Mouse (Mus musculus) neutrophil, adult 5-6 weeks (primary cell): ENCODE measurements around the gene Slc22a20. TPM values are rescaled to one million over a fixed set of nuclear protein-coding genes. Genes with fewer than 3 reads are reported as not detected.
A peak's percentile ranks its signal among the peaks of the same experiment; 100 is the strongest.

Source experiments
- ATAC-seq: fragments of 151-379, 151-347 bp; 2 replicates; pipeline ENCODE4 v1.8.0; 2017; ENCODE audit warnings: mild to moderate bottlenecking, moderate TSS enrichment; ENCODE audit not compliant: insufficient number of reproducible peaks, poor library complexity, low FRiP score, severe bottlenecking; ENCODE audit errors: extremely low read depth
- total RNA-seq: library from RNA; stranded (forward); fragments of 200-1000 nt; gene quantifications from 2 replicates; pipeline ENCODE4 v1.2.3, GENCODE M21; 2017

Slc22a20 gene
- total RNA-seq = 0.47 and 1.1 TPM in 2 replicates

GRCm38 (mm10) chr19:5986043-5986442, at the start of gene Slc22a20:
Slc22a20 (minus strand) TSS chr19:5986143.
- no peak for ATAC-seq

- no peak for ATAC-seq
These were observed 44.8 kb upstream of the Slc22a20 start for GRCm38 (mm10) chr19:6030520-6031280.

DNA sequence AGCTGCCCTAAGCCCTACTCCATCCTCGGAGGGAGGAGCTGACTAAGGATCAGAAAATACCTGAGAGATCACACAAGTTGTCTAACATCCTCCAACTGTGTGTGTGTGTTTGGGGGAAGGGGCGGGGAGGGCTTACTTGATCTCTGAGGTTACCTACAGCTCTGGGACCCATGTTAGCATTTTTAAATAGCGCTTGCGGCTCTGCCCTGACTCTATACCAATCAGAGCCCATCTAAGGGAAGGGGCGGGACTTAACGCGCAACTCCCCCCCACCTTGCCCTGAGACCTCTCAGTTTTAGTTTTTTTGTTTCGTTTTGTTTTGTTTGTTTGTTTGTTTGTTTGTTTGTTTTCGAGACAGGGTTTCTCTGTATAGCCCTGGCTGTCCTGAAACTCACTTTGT, 43.5 kb upstream of the Slc22a20 start:
- no peak for ATAC-seq

DNA sequence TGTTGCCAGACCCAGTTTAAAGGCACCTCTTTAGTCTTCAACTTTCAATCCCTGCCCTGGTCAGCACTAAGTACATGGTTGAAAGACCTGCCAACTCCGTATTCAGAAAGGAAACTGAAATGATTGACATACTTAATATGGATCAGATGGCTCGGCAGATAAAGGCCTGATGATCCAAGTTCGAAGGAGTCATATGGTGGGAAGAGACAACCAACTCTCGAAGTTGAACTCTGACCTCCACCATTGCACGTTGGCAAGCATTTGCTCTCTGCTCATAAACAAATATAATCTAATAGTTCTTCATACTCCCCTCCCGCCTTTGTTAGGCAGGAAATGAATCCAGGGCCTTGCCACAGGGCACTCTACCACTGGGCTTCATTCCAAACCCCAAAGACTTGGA, 43.0 kb upstream of the Slc22a20 start:
- no peak for ATAC-seq

DNA sequence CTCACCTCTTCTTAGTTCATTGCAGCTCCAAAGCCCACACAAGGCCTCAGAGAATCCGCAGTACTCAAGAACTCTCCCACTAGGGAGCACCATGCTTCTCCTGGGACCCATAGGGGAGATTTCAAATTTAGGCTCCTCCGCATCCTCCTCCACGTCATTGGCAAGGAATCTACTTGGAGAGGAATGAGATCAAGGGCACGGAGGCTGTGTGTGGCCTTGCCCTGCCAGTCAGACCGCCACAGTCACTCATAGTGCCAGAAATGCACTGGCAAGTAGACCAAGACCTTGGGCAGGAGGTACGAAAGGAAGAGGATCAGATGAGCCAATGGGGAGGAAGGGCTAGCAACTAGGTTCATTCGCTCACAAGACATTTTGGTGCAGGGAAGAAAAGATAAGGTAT, 38.0 kb upstream of the Slc22a20 start:
- no peak for ATAC-seq

- no peak for ATAC-seq
These were observed 37.1 kb upstream of the Slc22a20 start for GRCm38 (mm10) chr19:6023059-6023458.

DNA sequence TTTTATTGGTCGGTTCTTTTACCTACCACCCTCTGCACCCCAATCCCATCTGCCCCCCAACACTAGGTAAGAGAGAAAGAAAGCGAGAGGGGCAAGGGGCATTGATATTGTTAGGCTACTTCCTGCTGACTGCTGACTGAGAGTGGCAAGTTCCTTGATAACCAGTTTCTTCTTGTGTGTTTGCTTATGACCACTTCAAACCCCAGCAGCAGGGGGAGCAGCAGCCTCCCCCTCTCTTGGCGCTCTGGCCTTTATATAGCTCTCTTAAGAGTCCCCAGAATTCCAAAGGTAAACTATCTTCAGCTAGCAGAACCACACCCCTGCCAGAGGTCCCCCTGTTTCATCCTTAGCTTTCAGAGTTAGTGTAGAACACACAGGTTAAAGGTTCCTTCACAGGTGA, 34.3 kb upstream of the Slc22a20 start:
- no peak for ATAC-seq

DNA sequence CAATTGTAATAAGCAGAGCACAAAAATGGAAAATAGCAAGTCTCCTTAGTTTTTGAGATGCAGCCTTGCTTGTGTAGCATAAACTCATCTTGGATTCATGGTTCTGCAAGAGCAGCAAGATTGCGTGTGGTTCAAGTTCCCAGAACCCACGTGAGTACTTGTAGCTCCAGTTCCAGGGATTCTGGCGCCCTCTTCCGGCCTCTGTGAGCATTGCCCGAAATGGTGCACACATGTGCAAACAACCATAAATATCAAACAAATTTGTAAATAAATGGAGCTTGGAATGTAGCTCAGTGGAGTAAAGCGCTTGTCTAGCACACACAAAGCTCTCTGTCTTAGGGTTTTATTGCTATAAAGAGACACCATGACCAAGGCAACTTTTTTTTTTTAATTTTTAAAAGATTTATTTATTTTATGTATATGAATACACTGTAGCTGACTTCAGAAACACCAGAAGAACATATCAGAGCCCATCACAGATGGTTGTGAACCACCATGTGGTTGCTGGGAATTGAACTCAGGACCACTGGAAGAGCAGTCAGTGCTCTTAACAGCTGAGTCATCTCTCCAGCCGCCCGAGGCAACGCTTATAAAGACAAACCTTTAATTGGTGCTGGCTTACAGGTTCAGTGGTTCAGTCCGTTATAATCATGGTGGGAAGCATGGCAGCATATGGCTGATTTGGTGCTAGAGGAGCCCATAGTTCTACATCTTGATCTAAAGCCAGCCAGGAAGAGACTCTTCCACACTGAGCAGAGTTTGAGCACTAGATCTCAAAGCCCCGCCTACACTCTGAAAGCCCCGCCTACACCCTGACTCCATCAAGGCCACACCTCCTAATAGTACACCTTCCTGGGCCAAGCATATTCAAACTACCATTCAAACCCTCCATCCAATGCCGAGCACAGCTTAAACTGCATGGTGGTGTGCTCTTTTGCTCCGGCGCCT, 32.5 kb upstream of the Slc22a20 start:
- ATAC-seq = peak; percentile 68

DNA sequence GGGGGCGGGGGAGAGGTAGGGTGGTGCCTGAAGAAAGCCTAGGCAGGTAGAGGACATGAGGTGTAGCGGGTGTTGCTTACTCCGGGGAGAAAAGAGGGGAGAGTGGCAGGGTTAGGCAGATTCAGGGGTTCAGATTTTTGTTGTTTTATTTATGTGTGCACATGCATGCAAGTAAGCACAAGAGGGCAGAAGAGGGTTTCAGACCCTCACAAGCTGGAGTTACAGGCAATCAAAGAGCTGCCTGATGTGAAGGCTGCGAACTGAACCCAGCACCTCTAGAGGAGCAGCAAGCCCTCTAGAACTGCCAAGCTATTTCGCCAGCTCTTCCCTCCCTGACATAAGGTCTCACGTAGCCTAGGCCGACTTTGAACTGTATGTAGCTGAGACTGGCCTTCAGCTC, 30.6 kb upstream of the Slc22a20 start:
- no peak for ATAC-seq

- peak; percentile 34 for ATAC-seq
These were observed 29.8 kb upstream of the Slc22a20 start, which contains the start of gene Capn1 for GRCm38 (mm10) chr19:6015511-6016315. Capn1 (minus strand) TSS chr19:6015897.

DNA sequence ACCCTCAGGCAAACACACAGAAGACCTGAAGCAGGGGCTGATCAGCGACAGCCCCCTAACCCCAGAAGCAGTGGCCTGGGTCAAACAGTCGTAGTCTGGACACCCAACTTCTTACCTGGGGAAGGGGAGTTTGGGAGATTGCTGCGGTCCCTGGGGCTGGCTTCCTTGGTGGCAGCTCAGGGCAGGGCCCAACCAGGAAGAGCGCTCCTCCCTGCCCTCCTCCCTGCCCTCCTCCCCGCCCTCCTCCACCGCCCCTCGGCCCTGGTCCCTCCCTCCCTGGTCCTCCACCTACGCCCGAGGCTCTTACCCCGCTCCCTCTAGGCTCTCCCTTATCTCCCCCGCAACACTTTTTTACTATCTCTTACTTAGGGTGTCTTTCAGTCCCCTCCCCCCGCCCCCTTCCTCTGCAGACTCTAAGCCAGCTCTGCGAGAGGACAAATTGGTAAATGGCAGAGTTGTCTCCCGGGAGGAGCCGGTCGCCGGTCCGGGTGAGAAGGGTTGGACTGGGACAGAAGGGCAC, 29.1 kb upstream of the Slc22a20 start:
- ATAC-seq = peak; percentile 32; the same call in 1 of the 2 replicates

DNA sequence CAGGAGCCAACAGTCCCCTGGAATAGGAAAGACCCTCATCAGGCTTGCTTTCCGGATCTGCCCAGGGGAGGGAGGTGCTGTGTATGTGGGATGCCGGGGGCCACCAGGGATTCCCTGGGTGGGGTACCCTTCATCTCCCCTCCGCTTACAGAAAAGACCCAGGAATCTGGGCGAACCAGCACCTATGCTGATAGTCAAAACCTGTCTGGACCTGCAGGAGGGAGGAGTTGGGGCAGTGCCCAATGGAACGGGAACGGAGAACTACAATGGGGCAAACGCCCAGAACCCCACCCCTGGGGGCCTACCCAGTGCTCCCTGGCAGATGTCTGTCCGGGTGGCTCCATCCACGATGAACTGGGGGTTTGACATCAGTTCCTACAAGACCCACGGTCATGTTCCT, 27.7 kb upstream of the Slc22a20 start:
- no peak for ATAC-seq

- ATAC-seq = no peak
These were observed 23.2 kb upstream of the Slc22a20 start for GRCm38 (mm10) chr19:6009137-6009536.

DNA sequence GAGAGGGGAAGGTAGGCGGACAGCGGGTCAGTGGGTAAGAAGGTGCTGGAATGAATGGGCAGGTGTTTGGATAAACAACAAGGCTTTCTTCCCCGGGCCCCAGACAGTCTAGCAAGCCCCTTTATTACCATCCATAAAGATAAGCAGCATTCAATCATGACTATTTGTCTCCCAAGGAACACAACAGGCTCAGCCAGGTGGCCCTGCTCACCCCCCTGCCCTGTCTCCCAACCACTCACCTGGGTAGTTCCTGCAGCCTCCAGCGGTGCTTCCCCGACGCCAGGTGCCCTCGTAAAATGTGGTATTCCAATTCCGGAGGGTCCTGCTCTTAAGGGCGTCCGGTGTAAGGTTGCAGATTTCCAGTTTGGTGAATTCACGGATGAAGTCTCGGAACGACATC, 21.1 kb upstream of the Slc22a20 start:
- no peak for ATAC-seq

DNA sequence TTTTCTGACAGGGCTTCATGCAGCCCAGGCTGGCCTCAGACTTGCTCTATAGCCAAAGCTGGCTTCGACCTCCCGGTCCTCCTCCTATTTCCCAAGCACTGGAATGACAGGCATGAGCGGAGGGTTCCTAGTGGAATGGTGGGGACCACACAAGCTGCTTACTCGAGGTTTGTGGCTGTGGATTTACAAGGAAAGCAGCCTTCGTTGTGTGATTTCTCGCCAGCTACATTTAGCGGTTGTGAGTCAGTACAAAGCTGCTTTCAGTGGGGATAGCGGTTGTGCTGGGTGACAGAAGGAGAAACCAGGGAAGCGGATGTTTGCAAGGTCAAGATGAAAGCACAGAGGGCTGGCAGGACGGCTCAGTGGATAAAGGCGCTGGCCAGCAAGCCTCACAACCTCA, 19.6 kb upstream of the Slc22a20 start:
- ATAC-seq = no peak

- no peak for ATAC-seq
These were observed 14.0 kb upstream of the Slc22a20 start for GRCm38 (mm10) chr19:5999969-6000368.

- no peak for ATAC-seq
These were observed 12.2 kb upstream of the Slc22a20 start for GRCm38 (mm10) chr19:5998180-5998579.

DNA sequence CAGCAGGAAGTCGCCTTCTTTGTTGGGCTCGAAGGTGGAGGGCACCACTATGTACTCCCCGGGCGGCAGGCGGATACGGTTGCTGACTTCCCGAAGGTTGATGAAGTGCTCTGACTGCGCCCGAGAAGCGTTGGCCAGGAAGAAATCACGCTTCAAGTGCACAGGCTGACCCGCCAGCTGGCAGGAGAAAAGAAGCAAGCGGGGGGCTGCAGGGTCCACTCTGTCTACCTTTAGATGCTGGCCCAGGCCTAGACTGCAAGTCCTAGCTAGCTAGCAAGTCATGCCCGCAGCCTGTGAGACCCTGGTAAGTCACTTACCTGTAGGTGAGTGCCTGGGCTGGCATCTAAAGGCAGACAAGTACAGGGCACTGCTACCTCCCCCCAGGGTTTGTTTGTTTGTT, 8.8 kb upstream of the Slc22a20 start:
- ATAC-seq = no peak

DNA sequence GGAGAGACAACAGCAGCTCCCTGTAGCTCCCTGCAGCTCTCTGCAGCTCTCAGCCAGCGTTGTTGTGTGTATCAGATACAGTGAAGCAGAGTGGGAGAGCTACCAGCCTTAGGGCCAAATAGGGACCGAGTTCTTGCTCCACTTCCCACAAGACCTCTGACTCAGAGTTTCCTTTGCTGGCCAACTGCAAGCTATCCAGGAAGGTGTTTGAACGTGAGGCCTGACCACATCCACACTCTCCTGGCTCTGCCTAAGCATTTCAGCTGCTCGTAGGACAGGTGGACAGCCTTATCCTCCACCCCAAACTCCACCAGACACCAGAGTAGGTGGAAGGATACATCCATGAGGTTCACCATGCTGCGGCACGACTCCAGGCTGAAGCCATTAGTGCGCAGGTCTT, 6.1 kb upstream of the Slc22a20 start:
- ATAC-seq = peak; percentile 49
